7 mouse cellular contexts compared by ENCODE assay signal in genomic region chrX:48257011-48257410, GRCm38 (mm10). TPM values are rescaled to one million over a fixed set of nuclear protein-coding genes. Genes with fewer than 3 reads are reported as not detected.
A peak's percentile ranks its signal among the peaks of the same experiment; 100 is the strongest.
DNase-seq lines count a peak whose midpoint lies in the region; ATAC-seq and TF ChIP-seq lines count a peak whose summit lies in the region.

No protein-coding gene starts in this region.

- DNase-seq in forebrain, embryonic 11.5 days (ENCODE audit: low spot score) = no peak
- no peak for DNase-seq in thymus, postnatal 36 days
- DNase-seq in ovary, postnatal 10 days (ENCODE audit: low spot score) = no peak

- no peak for ATAC-seq in megakaryocyte, adult 5-6 weeks (ENCODE audit: poor library complexity, severe bottlenecking)
- ATAC-seq in forebrain, embryonic 11.5 days (replicated peaks; ENCODE audit: low FRiP score) = no peak
- ATAC-seq in limb, embryonic 13.5 days (ENCODE audit: low FRiP score, low read depth) = no peak

- no peak for TF ChIP-seq POLR2A in olfactory bulb, adult 2 months (IDR thresholded peaks at IDR 0.05; ENCODE audit: insufficient read depth, low read depth, low read length)

- 13% methylated on average over 16 of the region's 16 CpGs for WGBS in forebrain, embryonic 11.5 days
- WGBS in limb, embryonic 13.5 days = 12% methylated on average over 16 of the region's 16 CpGs
- 17% methylated on average over 16 of the region's 16 CpGs for WGBS in olfactory bulb, adult 2 months

- peaks cover 5% of the 10 kb centered on the region for H3K27me3 ChIP-seq in megakaryocyte, embryonic 14.5 days (replicated peaks)
- H3K27me3 ChIP-seq in forebrain, embryonic 11.5 days (ENCODE audit: control insufficient read depth, insufficient read depth, low read length) = no peaks in the 10 kb centered on the region
- no peaks in the 10 kb centered on the region for H3K27me3 ChIP-seq in limb, embryonic 13.5 days

- no peak for TF ChIP-seq CTCF in olfactory bulb, adult 2 months (IDR thresholded peaks at IDR 0.05; ENCODE audit: insufficient read depth, low read depth, low read length)

- no peak overlapping the region for H3K27ac ChIP-seq in forebrain, embryonic 11.5 days (ENCODE audit: low read depth, low read length)
- H3K27ac ChIP-seq in limb, embryonic 13.5 days = no peak overlapping the region
- no peak overlapping the region for H3K27ac ChIP-seq in olfactory bulb, adult 2 months (ENCODE audit: insufficient read depth, low read depth, low read length)

- peaks cover 23% of the 10 kb centered on the region for H3K36me3 ChIP-seq in megakaryocyte, embryonic 14.5 days (replicated peaks; ENCODE audit: low read length)
- no peaks in the 10 kb centered on the region for H3K36me3 ChIP-seq in forebrain, embryonic 11.5 days (ENCODE audit: control insufficient read depth, insufficient read depth, low read length)
- H3K36me3 ChIP-seq in limb, embryonic 13.5 days = peaks cover 6% of the 10 kb centered on the region; the same call in 1 of the 2 replicates

- peaks cover 6% of the 10 kb centered on the region; the same call in 1 of the 2 replicates for H3K4me1 ChIP-seq in megakaryocyte, embryonic 14.5 days
- H3K4me1 ChIP-seq in forebrain, embryonic 11.5 days (replicated peaks; ENCODE audit: control insufficient read depth, insufficient read depth, low read length) = no peaks in the 10 kb centered on the region
- 0 out of 2 replicates have a peak, but pooled peaks cover 2% of the 10 kb centered on the region for H3K4me1 ChIP-seq in limb, embryonic 13.5 days
- peaks cover 2% of the 10 kb centered on the region; the same call in 1 of the 2 replicates for H3K4me1 ChIP-seq in olfactory bulb, adult 2 months (ENCODE audit: control insufficient read depth, insufficient read depth, low read length)

- H3K9me3 ChIP-seq in megakaryocyte, embryonic 14.5 days = no peaks in the 10 kb centered on the region
- H3K9me3 ChIP-seq in forebrain, embryonic 11.5 days (ENCODE audit: control insufficient read depth, low read length) = no peaks in the 10 kb centered on the region
- no peaks in the 10 kb centered on the region for H3K9me3 ChIP-seq in limb, embryonic 13.5 days

- peak overlapping the region; percentile 91 for H3K4me3 ChIP-seq in megakaryocyte, embryonic 14.5 days (replicated peaks)
- peak overlapping the region; percentile 45 for H3K4me3 ChIP-seq in forebrain, embryonic 11.5 days (ENCODE audit: low read depth, low read length)
- peak overlapping the region; percentile 54 for H3K4me3 ChIP-seq in limb, embryonic 13.5 days
- H3K4me3 ChIP-seq in olfactory bulb, adult 2 months (ENCODE audit: insufficient read depth, low read depth, low read length) = peak overlapping the region; percentile 53

- H3K4me2 ChIP-seq in forebrain, embryonic 11.5 days (ENCODE audit: low read depth, low read length, severe bottlenecking) = peak overlapping the region; percentile 45
- H3K4me2 ChIP-seq in limb, embryonic 13.5 days (replicated peaks) = peak overlapping the region; percentile 61

- H3K9ac ChIP-seq in forebrain, embryonic 11.5 days (ENCODE audit: low read length) = peak overlapping the region; percentile 39; the same call in 1 of the 2 replicates
- peak overlapping the region; percentile 59 for H3K9ac ChIP-seq in limb, embryonic 13.5 days

RNA-seq across cellular contexts. Expression of gene Utp14a, which starts 0.3 kb away (rescaled TPM):
- polyA plus RNA-seq in megakaryocyte, embryonic 14.5 days (2012; ENCODE audit: insufficient read depth, low replicate concordance) = 3.4 TPM in 1 of 2 replicates, not detected in the other
- 24.4 and 28.7 TPM in 2 replicates for total RNA-seq in megakaryocyte, adult 5-6 weeks (2015)
- total RNA-seq in megakaryocyte, adult 5-6 weeks (2017) = 51.5 and 56.4 TPM in 2 replicates
- 25.7 and 25.9 TPM in 2 replicates for polyA plus RNA-seq in forebrain, embryonic 11.5 days (2014; fragmentation: Nextera tagmentation; extraction: Ambion mirVana)
- 22.6 and 23.2 TPM in 2 replicates for polyA plus RNA-seq in limb, embryonic 13.5 days (2015; fragmentation: Nextera tagmentation; extraction: Ambion mirVana)
- polyA plus RNA-seq in olfactory bulb, adult 2 months (2012; ENCODE audit: insufficient read depth, insufficient read length, low replicate concordance, missing spikeins) = not detected in 2 replicates

RNA-seq across cellular contexts. Expression of gene Zdhhc9, which starts 48.3 kb away (rescaled TPM):
- 10.4 and 25.6 TPM in 2 replicates for polyA plus RNA-seq in megakaryocyte, embryonic 14.5 days (2012; ENCODE audit: insufficient read depth, low replicate concordance)
- total RNA-seq in megakaryocyte, adult 5-6 weeks (2015) = 66.9 and 68.7 TPM in 2 replicates
- 16.4 and 20.0 TPM in 2 replicates for total RNA-seq in megakaryocyte, adult 5-6 weeks (2017)
- 4.0 and 4.2 TPM in 2 replicates for polyA plus RNA-seq in forebrain, embryonic 11.5 days (2014; fragmentation: Nextera tagmentation; extraction: Ambion mirVana)
- polyA plus RNA-seq in limb, embryonic 13.5 days (2015; fragmentation: Nextera tagmentation; extraction: Ambion mirVana) = 5.6 and 6.8 TPM in 2 replicates
- polyA plus RNA-seq in olfactory bulb, adult 2 months (2012; ENCODE audit: insufficient read depth, insufficient read length, low replicate concordance, missing spikeins) = not detected in 2 replicates
